Mouse (Mus musculus) brain, embryonic 18.5 days (tissue): Measurements from ENCODE around the gene Gm20388.
"Not testable (repeated sequence)": the region's sequence is repeated elsewhere in the genome, so short reads cannot be mapped to it uniquely, and the experiment has no call there.

ENCODE experiments used
- DNase-seq: peaks from one replicate; pipeline ENCODE4 v3.0.0-alpha.2; 2012; ENCODE audit warnings: low read depth, low spot score

The Gm20388 gene

DNA sequence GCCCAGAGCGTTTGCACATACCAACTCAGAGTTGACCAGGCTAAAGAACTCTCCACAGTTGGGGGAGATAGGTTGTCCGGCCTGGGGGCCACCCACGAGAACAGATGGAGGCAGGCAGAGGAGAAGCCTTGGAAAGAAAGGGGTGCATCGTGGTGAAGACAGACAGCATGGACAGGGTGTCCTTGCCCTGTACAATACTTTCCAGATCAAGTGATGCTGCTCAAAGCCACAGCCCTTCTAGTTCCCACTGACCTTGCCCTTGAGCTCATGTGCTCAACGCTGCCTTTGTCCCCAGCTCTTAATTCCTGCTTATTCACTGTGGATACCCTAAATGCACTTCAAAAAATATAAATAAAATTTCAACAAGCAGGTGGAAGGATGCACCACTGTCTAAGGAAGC lies 3363.8 kb downstream of the Gm20388 start:
- no peak for DNase-seq

DNA sequence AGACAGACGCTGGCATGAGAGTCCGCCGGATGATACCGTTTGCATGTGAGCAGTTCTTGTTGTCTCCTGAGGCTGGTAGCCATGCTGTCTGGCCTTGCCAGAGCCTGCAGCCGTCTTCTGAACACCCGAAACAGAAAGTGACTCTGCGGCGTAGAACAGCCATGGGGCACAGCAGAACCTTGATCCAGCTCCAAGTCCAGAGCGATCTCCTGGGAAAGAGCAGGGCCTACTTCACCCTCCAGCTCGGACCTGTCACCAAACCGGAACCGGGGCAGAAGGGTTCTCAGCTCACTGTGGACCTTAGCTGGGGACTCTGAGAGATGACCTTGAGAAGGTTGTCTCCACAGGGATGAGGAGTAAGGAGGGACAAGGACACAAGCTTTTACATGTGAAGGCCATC lies 3364.5 kb downstream of the Gm20388 start:
- no peak for DNase-seq

DNA sequence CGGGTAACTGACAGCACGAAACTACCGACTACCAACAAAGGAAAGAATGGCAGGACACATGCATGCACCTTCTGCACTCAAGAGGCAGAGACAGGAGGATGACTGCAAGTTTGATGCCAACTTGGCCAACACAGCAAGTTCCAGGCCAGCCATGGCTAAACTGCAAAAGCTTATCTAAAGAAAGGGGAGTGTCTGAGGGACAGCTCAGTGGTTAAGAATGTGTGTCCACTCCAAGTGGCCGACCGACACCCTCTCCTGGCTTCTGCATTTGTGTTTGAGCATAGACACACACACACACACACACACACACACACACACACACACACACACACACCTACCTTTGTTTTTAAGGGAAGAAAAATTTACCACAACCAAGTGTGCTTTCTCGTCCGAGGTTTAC lies 3367.8 kb downstream of the Gm20388 start:
- no peak for DNase-seq

DNA sequence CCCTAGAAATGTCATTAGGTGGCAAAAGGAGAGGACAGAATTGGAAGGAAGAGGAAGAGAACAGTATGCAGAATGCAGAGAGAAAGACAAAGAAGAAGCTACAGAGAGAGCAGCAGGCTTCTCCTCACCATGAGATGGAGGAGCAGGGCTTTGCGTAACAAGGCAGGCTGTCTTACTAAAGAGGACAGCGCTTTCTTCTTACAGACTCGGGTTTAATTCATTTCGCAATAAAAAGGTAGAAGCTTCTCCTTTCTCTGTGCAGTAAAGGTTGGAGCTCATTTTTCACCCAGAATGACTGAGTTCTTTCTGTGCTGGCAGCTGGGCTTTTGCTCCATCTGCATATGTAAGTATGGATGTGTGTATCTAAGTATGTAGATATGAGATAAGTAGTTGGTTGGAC lies 3369.2 kb downstream of the Gm20388 start:
- DNase-seq = no peak

DNA sequence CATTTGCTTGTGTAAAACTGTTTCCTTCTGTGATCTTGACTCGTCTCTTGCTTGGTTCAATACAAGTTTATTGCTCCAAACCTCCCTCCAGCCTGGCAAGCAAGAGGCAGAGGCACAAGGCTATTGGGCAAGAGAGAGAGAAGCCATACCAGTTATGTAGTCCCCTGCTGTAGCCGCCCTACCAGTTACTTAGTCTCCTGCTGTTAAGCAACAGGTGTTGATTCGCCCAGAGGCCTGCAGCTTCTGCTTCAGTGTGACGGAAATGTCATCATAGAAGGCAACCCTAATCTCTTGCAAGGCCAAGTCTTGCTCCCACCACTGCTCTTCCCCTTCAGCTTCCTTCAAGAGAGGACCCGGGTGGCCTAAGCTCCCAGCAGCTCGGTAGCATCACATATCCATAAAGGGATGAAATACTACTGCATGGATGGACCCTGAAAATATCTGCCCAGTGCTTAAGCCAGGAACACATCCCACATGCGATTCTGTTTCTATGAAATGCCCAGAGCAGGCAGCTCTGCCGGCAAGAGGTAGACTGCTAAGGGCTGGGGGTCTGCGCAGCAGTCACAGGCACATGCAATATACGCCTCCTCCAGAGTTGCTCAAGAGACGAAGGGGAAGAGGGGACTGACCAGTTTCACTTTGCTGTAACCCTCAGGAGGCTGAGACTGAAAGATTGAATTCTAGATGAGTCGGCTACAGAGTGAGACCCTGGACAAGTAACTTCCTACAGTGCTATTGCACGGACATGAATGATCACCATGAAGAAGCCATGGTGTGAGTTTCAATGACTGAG lies 3369.9 kb downstream of the Gm20388 start:
- no peak for DNase-seq

DNA sequence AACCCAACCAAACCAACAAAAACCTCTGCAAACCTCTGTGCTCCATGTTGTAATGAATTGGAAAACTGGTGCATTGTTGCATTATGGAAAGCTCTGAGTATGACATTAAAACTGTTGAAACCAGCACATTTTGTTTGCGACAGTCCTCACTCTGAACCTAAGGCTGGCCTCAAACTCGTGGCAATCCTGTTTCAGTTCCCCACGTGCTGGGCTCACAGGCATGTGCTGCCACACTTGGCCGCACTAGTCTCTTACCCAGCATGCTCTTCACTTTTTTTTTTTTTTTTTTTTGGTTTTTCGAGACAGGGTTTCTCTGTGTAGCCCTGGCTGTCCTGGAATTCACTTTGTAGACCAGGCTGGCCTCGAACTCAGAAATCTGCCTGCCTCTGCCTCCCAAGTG lies 3372.4 kb downstream of the Gm20388 start:
- DNase-seq = not testable (repeated sequence)

DNA sequence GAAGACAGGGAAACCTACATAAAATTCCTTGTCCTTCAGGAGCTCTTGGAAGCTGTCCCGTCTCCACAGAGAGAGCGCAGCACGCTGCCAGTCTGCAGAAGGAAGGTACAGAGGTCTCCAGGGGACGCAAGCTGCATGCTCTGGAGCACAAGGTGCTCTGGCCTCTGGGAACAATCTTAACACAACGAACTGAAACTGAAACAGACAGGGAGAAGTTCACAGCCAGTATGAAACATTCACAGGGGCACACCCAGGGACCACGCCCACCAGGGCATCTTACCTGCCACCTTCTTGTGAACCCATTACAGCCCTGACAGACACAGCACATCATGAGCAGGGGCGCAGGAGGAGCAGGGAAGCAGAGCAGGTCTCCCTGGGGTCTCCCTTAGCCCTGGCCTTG lies 3373.3 kb downstream of the Gm20388 start:
- no peak for DNase-seq

DNA sequence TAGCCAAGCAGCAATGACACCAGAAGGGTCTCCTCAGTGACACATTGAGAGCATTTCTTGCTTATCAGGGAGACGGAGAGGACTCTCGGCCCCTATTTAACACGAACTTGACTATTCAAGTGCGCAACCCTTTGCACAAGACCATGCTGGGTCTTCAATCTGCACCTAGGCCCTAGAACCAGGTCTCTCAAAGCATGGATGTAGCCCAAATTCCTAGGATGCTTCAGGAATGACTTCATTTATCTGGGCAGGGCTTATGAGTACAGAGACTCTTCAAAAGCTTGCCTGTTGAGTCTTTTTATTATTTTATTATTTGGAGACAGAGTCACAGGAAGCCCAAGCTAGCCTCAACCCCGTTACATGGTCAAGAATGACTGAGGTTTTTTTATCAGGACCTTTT lies 3373.9 kb downstream of the Gm20388 start:
- no peak for DNase-seq

DNA sequence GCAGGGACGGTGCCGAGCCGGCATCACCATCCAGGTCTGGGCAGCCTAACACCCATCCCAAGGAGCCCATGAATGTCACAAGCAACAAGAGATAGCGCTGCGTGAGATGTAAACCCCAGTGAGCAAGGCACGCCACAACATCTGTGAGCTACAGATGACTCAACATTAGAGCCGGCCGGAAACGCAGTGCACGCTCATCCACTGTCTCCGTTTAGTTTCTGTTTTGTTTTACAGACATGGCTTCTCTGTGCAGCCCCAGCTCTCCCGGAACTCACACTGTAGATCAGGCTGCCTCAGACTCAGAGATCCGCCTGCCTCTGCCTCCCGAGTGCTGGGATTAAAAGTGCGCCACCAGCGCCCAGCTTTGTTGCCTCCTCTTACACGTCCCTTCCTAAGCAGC lies 3376.7 kb downstream of the Gm20388 start:
- no peak for DNase-seq

DNA sequence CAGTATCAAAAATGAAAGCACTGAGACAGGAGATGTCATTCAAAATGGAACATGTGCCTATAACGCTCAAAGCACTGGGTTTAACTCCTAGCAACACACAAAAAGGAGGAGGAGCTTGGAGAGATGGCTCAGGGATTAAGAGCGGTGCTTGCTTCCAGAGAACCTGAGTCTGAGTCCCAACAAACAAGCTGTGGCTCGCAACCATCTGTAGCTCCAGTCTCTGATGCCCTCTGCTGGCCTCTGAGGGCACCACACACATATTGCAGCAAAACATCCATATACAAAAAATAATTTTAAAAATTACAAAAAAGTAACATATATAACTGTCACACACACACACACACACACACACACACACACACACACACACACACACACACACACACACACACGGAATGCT lies 3379.5 kb downstream of the Gm20388 start:
- no peak for DNase-seq

DNA sequence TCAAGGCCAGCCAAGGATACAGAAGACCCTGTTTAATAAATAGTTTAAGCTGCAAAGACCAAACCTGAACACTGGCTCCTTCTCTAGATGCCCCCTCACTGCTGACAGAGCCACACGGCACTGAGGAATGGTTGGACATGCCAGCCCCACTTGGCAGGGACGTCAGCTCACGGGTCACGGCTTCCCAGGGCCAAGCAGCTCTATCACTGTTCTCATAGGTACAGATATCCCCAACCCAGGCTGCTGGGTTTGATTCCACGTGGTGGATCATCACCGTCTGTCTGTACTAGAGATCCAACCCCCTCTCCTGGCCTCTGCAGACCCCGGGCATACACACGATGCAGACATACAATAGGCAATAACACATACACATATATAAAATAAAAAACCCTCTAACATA lies 3380.0 kb downstream of the Gm20388 start:
- DNase-seq = no peak

DNA sequence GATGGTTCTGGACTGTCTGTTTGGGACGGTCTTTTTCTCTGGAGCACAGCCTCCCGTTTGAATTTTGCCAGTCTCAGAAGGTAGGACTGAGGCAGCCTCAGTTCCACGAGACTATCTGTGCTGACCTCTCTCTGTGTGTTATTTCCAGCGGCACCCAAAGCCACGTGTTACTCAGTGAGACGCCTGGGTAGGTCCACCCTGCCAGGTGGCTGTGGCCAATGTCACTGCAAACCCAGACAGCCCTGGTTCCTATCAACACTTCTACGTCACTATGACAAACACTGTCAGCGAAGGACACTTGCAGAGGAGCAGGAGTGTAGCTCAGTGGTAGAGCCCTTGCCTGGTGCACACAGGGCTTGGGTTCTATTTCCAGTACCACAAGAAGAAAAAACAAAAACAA lies 3381.1 kb downstream of the Gm20388 start:
- no peak for DNase-seq

DNA sequence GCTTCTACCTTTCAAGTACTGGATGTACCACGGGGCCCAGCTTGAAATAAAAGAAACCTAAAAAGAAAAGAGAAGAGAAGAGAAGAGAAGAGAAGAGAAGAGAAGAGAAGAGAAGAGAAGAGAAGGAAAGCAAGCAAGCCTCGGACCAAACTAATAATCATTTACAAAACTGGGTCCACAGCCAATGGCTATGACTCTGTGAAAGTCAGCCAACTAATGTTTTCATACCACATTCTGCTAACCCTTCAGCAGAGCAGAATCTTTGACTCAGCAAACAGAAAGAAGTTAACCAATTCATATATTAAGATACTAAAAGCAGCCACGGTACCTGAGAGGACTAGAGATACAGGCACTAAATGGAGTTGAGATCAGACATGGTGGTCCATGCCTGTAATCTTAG lies 3381.6 kb downstream of the Gm20388 start:
- no peak for DNase-seq

DNA sequence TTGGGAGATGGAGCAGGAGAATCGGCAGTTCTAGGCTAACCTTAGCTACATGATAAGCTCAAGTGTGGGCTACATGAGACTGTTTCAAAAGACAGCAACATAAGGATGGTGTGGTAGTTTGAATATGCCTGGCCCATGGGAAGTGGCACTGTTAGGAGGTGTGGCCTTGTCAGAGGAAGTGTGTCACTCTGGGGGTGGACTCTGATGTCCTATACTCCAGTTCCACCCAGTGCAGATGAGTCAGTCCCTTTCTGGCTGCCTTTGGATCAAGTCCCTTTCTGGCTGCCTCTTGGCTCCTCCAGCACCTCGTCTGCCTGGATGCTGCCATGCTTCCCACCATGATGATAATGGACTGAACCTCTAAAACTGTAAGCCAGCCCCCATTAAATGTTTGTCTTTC lies 3382.1 kb downstream of the Gm20388 start:
- DNase-seq = no peak

DNA sequence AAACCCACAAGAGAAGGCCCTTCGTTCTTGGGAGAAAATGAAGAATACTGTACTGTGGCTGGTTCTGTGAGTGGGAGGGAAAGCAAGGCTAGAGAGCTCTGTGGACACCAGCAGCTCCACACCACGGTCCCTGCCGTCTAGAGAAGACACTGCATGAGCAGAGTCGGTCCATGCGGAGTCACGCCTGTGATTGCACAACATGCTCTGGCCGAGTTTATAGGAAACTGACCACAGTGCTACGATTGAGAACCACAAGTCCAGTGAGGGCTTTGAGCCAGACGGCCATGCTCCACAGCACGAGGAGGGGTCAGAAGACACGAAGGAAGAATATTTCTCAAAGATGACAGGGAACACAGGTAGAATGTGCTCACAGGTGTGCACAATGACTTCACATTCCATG lies 3387.7 kb downstream of the Gm20388 start:
- no peak for DNase-seq

DNA sequence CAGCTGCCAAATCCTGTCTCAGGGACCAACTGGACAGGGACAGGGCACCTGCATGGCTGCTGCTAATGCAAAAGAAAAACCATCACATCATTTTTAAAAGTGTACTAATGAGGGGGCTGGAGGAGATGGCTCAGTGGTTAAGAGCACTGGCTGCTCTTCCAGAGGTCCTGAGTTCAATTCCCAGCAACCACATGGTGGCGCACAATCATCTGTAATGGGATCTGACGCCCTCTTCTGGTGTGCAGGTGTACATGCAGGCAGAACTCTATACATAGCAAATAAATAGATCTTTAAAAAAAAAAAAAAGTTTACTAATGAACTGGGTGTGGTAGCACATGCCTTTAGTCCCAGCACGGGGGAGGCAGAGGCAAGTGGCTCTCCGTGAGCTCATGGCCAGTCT lies 3398.1 kb downstream of the Gm20388 start:
- DNase-seq = no peak

DNA sequence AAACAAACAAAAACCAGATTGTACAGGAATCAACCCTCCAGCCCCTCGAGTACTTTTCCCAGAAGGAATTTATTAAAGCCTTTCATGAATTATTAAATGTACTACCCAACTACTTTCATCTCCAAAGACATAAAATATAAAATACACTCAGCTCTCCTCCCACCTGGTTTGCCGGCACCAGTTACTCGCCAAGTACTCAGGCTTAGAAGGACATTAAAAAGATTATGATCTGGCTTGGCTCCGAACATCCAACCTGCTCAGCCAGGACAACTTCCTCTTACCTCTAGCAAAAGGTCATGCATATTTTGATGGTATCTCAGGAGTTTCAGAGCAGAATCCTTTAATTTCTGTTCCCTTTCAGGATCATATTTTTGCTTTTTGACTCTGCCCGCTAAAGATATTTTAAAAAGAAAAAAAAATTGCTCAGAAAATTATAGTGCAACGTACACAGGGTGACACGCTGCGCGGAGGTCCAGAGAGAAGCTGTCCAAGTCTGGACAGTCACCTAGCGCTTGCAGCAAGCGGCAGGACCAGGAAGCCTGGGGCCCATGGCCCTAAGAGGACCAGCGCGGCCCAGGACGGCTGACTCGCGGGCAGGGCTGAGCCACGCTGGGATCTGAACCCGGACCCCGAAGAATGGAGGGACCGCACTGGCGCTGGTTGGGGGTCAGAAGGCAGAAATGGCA lies 3407.3 kb downstream of the Gm20388 start:
- no peak for DNase-seq

DNA sequence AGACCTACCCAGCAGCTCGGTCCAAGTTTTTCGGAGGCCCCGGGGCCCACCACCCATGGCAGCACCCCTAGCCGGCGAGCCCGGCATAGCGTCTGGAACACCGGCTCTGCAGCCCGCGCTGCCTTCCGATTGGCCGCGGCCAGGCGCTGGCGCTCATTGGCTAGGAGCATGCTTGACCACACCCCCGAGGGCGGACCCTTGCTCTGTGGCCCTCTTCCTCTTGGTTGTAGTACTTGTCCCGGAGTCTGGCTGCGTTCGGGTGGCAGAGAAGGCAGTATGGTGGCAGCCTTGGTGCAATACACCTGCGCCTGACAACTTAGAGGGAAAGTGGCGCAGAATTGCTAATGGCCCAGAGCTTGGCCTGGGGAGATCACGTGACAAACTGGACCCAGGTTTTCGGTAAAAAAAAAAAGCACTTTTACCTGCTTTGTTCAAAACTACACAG lies 3407.8 kb downstream of the Gm20388 start, which contains the start of gene Fanca:
Fanca (minus strand) TSS at position 110 of the 445 bp plus-strand sequence.
- DNase-seq = peak; percentile 68

DNA sequence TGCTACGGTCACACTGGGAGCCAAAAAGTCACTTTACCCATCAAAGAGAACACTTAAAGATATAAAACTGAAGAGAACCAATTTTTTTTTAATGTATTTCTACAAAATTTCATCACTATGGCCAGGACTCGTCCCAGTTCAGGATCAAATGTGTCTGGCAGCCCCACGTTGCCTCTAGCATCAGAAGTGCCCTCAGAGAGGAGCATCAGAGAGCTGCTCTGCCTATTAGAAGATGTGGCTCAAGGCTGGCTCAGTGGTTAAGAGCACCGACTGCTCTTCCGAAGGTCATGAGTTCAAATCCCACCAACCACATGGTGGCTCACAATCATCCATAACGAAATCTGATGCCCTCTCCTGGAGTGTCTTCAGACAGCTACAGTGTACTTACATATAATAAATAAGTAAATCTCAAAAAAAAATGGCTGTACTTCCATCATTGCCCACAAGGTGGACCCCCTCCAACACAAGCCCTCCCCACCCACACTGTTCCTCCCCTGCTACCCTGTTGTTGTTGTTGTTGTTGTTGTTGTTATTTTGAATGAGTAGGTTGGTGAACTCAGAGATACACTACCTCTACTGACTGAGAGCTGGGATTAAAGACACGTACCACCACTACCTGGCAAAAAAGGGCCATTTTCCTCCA lies 3409.0 kb downstream of the Gm20388 start:
- no peak for DNase-seq

DNA sequence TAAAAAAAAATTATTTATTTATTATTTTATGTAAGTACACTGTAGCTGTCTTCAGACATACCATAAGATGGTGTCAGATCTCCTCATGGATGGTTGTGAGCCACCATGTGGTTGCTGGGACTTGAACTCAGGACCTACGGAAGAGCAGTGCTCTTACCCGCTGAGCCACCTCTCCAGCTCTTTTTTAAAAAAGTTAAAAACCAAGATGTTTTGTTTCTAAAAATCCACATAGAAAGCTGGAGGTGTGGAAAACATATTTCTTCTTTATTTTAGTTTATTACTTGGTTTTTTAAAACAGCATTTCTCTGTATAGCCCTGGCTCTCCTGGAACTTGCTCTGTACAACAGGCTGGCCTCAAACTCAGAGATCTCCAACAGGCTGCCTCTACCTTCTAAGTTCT lies 3417.9 kb downstream of the Gm20388 start:
- DNase-seq = no peak

DNA sequence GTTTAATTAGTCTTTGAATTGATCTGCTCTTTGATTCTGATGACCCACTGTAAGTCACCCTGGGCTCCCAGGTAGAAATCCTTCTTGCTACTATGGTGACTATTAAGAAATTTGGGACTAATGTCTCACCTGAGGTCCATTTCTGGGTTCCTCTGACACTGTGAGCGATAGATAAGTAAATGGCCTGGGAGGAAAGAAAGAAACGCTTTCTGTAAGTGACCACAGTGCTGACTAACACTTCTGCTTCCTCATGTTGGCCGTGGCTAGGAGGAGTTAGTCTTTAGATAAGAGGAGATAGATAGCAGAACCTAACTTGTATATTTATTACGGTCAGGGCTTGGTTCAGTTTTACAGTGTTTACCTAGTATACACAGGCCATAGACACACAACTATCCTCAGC lies 3418.7 kb downstream of the Gm20388 start:
- no peak for DNase-seq

DNA sequence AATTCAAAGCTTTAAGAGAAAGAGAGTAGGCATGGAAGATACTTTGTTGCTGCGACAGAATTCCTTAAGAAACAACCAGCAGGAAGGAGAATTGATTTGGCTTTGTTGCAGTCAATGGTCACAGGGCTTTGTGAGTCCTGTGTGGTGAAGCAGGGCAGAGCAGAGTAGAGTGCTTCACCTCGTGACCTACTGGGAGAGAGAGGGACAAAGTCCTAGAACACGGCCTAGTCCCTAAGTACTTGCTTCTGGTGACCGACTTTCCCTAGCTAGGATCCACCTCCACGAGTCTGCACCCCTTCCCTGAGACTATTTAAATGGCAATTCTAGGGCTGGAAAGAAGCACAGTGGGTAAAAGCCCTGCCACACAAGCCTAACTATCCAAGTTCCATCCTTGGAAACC lies 3419.3 kb downstream of the Gm20388 start:
- DNase-seq = no peak

DNA sequence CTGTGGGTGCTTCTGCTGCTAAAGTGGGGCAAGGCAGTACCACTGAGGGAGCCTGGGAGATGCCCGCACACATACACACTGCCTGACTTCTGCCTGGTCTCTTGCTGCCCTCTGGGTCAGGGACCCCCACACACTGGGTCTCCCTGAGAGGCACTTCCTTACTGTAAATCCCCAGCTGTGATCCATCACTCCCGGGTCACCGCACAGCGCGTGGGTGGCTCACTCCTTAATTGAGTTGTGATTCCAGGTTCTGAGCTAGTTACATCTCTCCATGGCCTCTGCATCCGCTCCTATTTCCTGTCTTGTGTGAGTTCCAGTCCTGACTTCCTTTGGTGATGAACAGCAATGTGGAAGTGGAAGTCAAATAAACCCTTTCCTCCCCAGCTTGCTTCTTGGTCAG lies 3420.1 kb downstream of the Gm20388 start:
- DNase-seq = no peak
